Mouse (Mus musculus) gastrocnemius, postnatal 36 days (tissue): ENCODE measurements at regions not wholly inside any gene's neighbourhood (a gene's known extent, or its start where the extent isn't known, plus 50 kb on each side); places are given as distances from the start of the nearest gene placed in this dataset.
"Not testable (repeated sequence)": the region's sequence is repeated elsewhere in the genome, so short reads cannot be mapped to it uniquely, and the experiment has no call there.

Experiments used
- DNase-seq, 2 experiments: peaks; one replicate each; pipeline ENCODE4 v3.0.0; 2022
- intact Hi-C: fragments of 180-260 bp; cut with DNase I; formaldehyde crosslinking; loops from one replicate; pipeline ENCODE4 v1.15.1; 2025

- no peak for DNase-seq
- intact Hi-C loops: no loop called here
Measured at GRCm38 (mm10) chr1:41887556-41887955, 808.0 kb upstream of the Pou3f3 start.

- intact Hi-C loops: no loop called here
- no peak for DNase-seq
Measured at GRCm38 (mm10) chr1:41888213-41888612, 807.4 kb upstream of the Pou3f3 start.

GRCm38 (mm10) chr1:41888966-41889365 is 806.6 kb upstream of the Pou3f3 start:
- intact Hi-C loops: no loop called here
- no peak for DNase-seq

- intact Hi-C loops: loop anchor here (10.0 kb wide), 1 partner anchor 805 kb away; the partner anchor contains the start of gene Pou3f3
- DNase-seq: no peak
Measured at GRCm38 (mm10) chr1:41889940-41890339, 805.6 kb upstream of the Pou3f3 start.

- intact Hi-C loops: loop anchor here (10.0 kb wide), 1 partner anchor 804 kb away; the partner anchor contains the start of gene Pou3f3
- no peak for DNase-seq
Measured at GRCm38 (mm10) chr1:41890714-41891689, 804.6 kb upstream of the Pou3f3 start.

GRCm38 (mm10) chr1:41891730-41892129 is 803.8 kb upstream of the Pou3f3 start:
- no peak for DNase-seq
- intact Hi-C loops: loop anchor here (10.0 kb wide), 1 partner anchor 803 kb away; the partner anchor contains the start of gene Pou3f3

GRCm38 (mm10) chr1:41892376-41892775 is 803.2 kb upstream of the Pou3f3 start:
- intact Hi-C loops: loop anchor here (10.0 kb wide), 1 partner anchor 802 kb away; the partner anchor contains the start of gene Pou3f3
- DNase-seq: no peak

GRCm38 (mm10) chr1:41897768-41898330 is 797.7 kb upstream of the Pou3f3 start:
- intact Hi-C loops: loop anchor here (10.0 kb wide), 1 partner anchor 797 kb away; the partner anchor contains the start of gene Pou3f3
- no peak for DNase-seq

GRCm38 (mm10) chr1:41900370-41900769 is 795.2 kb upstream of the Pou3f3 start:
- DNase-seq: no peak
- intact Hi-C loops: no loop called here

- no peak for DNase-seq
- intact Hi-C loops: no loop called here
Measured at GRCm38 (mm10) chr1:41905971-41906370, 789.6 kb upstream of the Pou3f3 start.

GRCm38 (mm10) chr1:41908001-41908807 is 787.4 kb upstream of the Pou3f3 start:
- intact Hi-C loops: no loop called here
- DNase-seq: no peak

GRCm38 (mm10) chr1:41908808-41909110 is 786.8 kb upstream of the Pou3f3 start:
- intact Hi-C loops: no loop called here
- no peak for DNase-seq

GRCm38 (mm10) chr1:41909799-41910198 is 785.8 kb upstream of the Pou3f3 start:
- DNase-seq: no peak
- intact Hi-C loops: no loop called here

- intact Hi-C loops: no loop called here
- DNase-seq: no peak
Measured at GRCm38 (mm10) chr1:41916730-41917347, 778.7 kb upstream of the Pou3f3 start.

GRCm38 (mm10) chr1:41917807-41918206 is 777.8 kb upstream of the Pou3f3 start:
- intact Hi-C loops, DNase-seq: not testable (repeated sequence)

- DNase-seq: no peak
- intact Hi-C loops: no loop called here
Measured at GRCm38 (mm10) chr1:41918394-41919262, 776.9 kb upstream of the Pou3f3 start.

- no peak for DNase-seq
- intact Hi-C loops: no loop called here
Measured at GRCm38 (mm10) chr1:41933777-41934176, 761.8 kb upstream of the Pou3f3 start.

GRCm38 (mm10) chr1:41935912-41936478 is 759.6 kb upstream of the Pou3f3 start:
- DNase-seq: no peak
- intact Hi-C loops: no loop called here

- intact Hi-C loops: no loop called here
- no peak for DNase-seq
Measured at GRCm38 (mm10) chr1:41960982-41961381, 734.6 kb upstream of the Pou3f3 start.
